Mouse (Mus musculus): Measurements from ENCODE around the gene Yju2.
"Not testable (repeated sequence)": the region's sequence is repeated elsewhere in the genome, so short reads cannot be mapped to it uniquely, and the experiment has no call there.

Yju2 gene

GRCm38 (mm10) chr17:55958918-55959728 is at the start of gene Yju2:
TSS of gene Yju2 (plus strand) at chr17:55959099.
- DNase-seq (ENCODE audit: low spot score in 2 of 2), result peak; percentile 91 to 94

- peak; percentile 46 to 79 for DNase-seq (ENCODE audit: low spot score in 2 of 2)
Measured at GRCm38 (mm10) chr17:55931553-55932502, 27.1 kb upstream of the Yju2 start.

GRCm38 (mm10) chr17:55932635-55933034 is 26.3 kb upstream of the Yju2 start:
- no peak for DNase-seq (ENCODE audit: low spot score in 2 of 2)

GRCm38 (mm10) chr17:55933191-55933590 is 25.7 kb upstream of the Yju2 start:
- no peak for DNase-seq (ENCODE audit: low spot score in 2 of 2)

GRCm38 (mm10) chr17:55944387-55944865 is 14.5 kb upstream of the Yju2 start:
- DNase-seq (ENCODE audit: low spot score in 2 of 2), result not testable (repeated sequence)

GRCm38 (mm10) chr17:55944866-55945682 is 13.8 kb upstream of the Yju2 start:
- DNase-seq (ENCODE audit: low spot score in 2 of 2), result peak; percentile 83 to 90

GRCm38 (mm10) chr17:55945696-55946095 is 13.2 kb upstream of the Yju2 start:
- DNase-seq (ENCODE audit: low spot score in 2 of 2), result peak; percentile 15 to 61

GRCm38 (mm10) chr17:55948647-55949046 is 10.3 kb upstream of the Yju2 start:
- no peak for DNase-seq (ENCODE audit: low spot score in 2 of 2)

GRCm38 (mm10) chr17:55949400-55949799 is 9.5 kb upstream of the Yju2 start, which contains the start of gene Zfp119b:
TSS of gene Zfp119b (minus strand) at chr17:55949500.
- no peak for DNase-seq (ENCODE audit: low spot score in 2 of 2)

GRCm38 (mm10) chr17:55950601-55951000 is 8.3 kb upstream of the Yju2 start:
- peak in 1 of 2 experiments; percentile 56 for DNase-seq (ENCODE audit: low spot score in 2 of 2)

GRCm38 (mm10) chr17:55952041-55952440 is 6.9 kb upstream of the Yju2 start:
- peak in 1 of 2 experiments; percentile 57 for DNase-seq (ENCODE audit: low spot score in 2 of 2)

- peak; percentile 57 to 71 for DNase-seq (ENCODE audit: low spot score in 2 of 2)
Measured at GRCm38 (mm10) chr17:55952447-55953027, 6.4 kb upstream of the Yju2 start, which contains the start of gene Ebi3. TSS of gene Ebi3 (plus strand) at chr17:55952640.

GRCm38 (mm10) chr17:55953751-55954150 is 5.1 kb upstream of the Yju2 start:
- peak in 1 of 2 experiments; percentile 59 for DNase-seq (ENCODE audit: low spot score in 2 of 2)

GRCm38 (mm10) chr17:55954229-55954628 is 4.7 kb upstream of the Yju2 start:
- peak; percentile 17 to 66 for DNase-seq (ENCODE audit: low spot score in 2 of 2)

GRCm38 (mm10) chr17:55956129-55956528 is 2.8 kb upstream of the Yju2 start:
- DNase-seq (ENCODE audit: low spot score in 2 of 2), result peak; percentile 82 to 91

GRCm38 (mm10) chr17:55956591-55956990 is 2.3 kb upstream of the Yju2 start:
- peak in 1 of 2 experiments; percentile 13 for DNase-seq (ENCODE audit: low spot score in 2 of 2)

GRCm38 (mm10) chr17:55957168-55957567 is 1.7 kb upstream of the Yju2 start:
- peak; percentile 74 to 91 for DNase-seq (ENCODE audit: low spot score in 2 of 2)

- DNase-seq (ENCODE audit: low spot score in 2 of 2), result peak; percentile 12 to 59
Measured at GRCm38 (mm10) chr17:55957726-55958583, 944 bp upstream of the Yju2 start.

- DNase-seq (ENCODE audit: low spot score in 2 of 2), result peak; percentile 12 to 66
Measured at GRCm38 (mm10) chr17:55958584-55958886, 364 bp upstream of the Yju2 start.

Data from spleen, postnatal 4 days (tissue).